Mouse (Mus musculus): Measurements from ENCODE around the gene Spaca4.

DNA sequence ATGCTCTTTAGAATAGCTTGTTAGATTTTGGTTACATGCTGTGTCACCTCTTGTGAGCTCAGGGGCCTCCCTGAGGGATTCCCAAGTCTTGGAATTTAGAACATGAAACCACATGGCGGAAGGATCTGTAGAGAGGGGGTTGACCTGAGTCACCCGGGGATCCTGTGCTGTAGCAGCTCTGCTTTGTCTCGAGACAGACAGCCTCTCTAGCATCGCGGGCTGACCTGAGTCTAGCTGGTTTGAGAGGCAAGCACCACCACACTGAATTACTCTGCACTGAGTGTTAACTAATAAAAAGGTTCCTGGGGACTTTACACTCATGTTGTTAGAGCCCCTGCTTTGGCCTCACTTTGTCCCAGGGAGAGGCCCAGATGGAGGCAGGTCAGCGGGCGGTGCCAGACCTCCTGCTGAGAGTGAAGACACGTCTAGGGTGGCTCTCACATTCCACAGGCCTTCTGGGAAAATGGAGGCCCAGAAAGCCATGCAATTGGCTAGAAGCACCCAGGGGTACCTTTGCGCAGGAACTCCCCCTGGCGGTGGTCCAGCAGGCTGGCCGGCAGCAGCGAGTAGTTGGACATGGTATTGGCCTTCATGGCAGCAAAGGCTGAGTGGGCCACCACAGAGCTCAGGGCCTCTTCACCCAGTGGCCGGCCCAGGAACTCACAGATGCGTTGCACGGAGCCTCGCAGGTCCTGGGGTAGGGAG lies 5.3 kb upstream of the Spaca4 start:
- peak; percentile 87 for TF ChIP-seq CTCF (IDR thresholded peaks at IDR 0.05; ENCODE audit: low read depth)
- no peak for TF ChIP-seq EP300 (IDR thresholded peaks at IDR 0.05; ENCODE audit: low read depth)
